Mouse (Mus musculus): Measurements from ENCODE around the gene Ptprf.

DNA sequence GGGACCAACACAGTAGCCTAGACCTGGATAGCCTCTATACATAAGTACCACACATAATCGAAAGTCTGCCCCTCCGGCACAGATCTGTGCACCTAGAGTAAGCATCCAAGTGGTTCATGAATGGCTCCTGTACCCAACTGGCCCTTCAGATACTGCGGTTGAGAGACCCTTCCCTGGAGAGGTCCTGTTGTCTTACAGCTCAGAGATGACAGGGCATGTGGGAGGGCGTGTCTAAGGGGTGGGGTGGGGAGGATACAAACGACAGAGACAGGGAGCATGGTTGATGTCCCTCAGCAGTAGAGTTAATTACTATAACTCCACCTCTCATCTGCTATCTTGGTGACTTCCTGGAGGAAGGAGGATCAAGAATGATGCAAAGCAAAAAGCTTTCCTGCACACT is 29.9 kb downstream of the Ptprf start:
- TF ChIP-seq EP300 (IDR thresholded peaks at IDR 0.05; ENCODE audit: insufficient read depth, low read depth, low read length), result no peak
- TF ChIP-seq CTCF (IDR thresholded peaks at IDR 0.05; ENCODE audit: low read depth, low read length), result no peak
- TF ChIP-seq POLR2A (IDR thresholded peaks at IDR 0.05; ENCODE audit: insufficient read depth, low read length), result no peak

Measured in ES-Bruce4 (cell line).